Mouse (Mus musculus) mouse embryonic stem cell (cell line): ENCODE results near the gene Ntm.

Experiments used
- in situ Hi-C, 2 experiments: fragments of 300-500 bp; cut with MboI; formaldehyde crosslinking; loops; 1 replicate in 1 of 2; 3 replicates in 1 of 2; pipeline ENCODE4 v1.14.3; 2019 to 2020; ENCODE audit warnings: low sequenced_read_pairs in 2 of 2, low pct_unique_long_range_greater_than_20kb in 1 of 2, mixed read lengths in 1 of 2; ENCODE audit not compliant: unreplicated experiment in 1 of 2

Gene Ntm

DNA sequence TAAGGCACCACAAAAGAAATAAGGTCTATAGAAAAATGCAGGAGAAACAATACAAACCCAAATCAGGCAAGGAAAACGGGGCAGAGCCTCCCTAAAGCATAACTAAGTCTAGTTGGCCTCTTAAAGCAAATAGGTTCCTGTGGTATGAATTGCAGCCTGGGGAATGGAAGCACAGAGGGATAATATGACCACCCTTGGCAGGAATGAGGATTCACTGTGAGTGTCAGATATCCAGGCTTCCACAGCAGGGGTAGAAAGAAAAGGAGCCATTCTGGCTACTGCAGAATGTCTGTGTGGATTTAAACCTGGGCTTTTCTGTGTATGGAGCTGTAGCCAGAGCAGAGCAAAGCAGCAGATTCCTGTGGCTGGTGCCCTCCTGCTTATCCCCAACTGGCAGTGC lies 241.5 kb downstream of the Ntm start:
- in situ Hi-C loops, result no loop called here

DNA sequence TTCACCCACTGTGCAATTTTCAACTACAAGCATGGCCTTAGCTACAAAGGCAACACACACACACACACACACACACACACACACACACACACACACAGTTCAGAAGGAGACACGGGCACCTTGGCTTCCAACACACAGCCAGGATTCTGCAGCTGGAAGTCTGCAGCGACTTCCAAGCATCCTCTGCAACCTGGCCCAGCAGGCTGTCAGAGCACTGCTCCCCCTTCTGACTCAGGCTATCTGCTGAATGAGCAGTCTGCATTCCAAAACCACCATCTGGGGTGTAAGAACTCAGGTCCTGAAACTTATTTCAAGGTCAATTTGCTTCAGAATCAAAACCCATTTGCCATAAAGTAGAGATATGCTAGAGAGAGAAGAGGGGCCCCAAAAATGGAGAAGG lies 246.1 kb downstream of the Ntm start:
- in situ Hi-C loops, result no loop called here

DNA sequence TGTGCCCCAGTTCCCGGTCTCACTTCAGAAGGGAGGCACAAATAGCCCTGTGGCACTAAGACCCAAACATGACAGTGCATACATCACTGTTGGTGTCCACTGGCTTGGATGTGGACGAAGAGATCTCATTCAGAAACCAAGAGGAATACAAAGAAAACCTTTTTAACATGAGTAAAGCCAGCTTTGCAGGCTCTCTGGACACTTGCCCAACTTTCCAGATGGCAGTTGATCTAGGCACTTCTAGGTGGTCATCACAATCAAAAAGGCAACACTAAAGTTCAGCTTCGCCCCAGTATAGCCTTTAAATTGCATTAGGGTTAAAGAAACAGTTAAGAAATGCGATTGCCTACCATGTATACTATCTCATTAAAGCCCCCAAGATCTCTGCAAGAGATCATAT lies 264.7 kb downstream of the Ntm start:
- in situ Hi-C loops, result no loop called here

DNA sequence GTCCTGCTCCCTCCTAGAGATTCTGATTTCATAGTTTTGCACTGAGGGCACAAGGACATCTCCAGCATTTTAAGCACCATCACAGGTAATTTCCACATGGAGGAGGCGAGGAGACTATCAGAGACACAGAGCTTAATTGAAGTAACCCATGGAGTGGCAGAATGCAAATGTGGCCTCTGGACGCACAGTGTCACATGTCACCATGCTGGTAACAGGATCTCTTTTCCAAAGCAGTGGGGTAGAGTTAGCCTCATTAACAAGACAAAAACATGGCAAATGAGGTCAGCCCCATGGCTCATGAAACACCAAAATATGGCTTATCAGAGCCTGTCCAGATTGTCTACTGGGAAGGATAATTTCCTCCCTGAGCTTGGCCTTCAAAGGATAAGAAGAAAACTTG lies 268.8 kb downstream of the Ntm start:
- in situ Hi-C loops, result no loop called here

- in situ Hi-C loops, result no loop called here
Observed at GRCm38 (mm10) chr9:29691186-29691855, 271.6 kb downstream of the Ntm start.

- in situ Hi-C loops, result no loop called here
Observed at GRCm38 (mm10) chr9:29682224-29682623, 280.7 kb downstream of the Ntm start.

DNA sequence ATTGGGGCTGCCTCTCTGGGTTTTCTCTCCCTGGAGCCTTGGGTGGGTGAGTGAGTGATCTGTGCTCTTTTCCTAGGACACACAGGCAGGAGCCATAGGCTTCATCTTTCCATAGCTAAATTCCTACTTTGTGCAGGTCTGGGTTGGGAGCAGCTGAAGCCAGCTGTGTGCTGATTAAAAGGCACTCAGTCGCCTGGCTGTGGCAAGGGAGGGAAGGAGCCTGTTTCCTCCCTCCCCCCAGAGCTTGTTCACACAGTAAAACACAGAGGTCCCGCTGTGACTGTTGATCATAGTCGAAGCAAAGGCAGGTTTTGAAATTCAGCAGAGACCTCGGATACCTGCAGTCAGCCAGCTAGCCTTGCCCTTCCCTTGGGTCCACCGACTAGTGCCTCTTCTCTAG lies 282.3 kb downstream of the Ntm start:
- in situ Hi-C loops, result no loop called here

- in situ Hi-C loops, result loop anchor here in 1 of 2 experiments (25.0 kb wide), 1 partner anchor 1412 kb away; no protein-coding TSS in a partner anchor
Observed at GRCm38 (mm10) chr9:29673911-29674310, 289.0 kb downstream of the Ntm start.

DNA sequence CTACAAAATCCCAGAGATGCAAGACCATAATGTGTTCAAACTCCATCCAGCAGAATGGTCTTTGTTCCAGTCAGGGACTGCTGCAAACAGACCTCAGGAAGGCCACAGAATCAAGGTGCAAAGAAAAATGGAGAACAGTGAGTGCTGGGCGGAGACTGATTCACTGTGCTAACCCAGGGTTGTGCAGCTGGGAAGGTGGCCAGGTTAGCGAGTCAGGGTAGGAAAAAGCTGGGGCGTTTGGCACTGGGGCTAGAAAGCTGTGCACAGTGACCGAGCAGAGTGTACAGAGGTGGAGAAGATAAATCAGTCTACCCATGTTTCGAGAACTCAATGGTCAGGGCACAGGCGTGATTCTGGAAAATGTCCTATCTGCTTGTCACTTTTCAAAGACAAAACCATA lies 291.1 kb downstream of the Ntm start:
- in situ Hi-C loops, result loop anchor here in 1 of 2 experiments (25.0 kb wide), 1 partner anchor 1410 kb away; no protein-coding TSS in a partner anchor

DNA sequence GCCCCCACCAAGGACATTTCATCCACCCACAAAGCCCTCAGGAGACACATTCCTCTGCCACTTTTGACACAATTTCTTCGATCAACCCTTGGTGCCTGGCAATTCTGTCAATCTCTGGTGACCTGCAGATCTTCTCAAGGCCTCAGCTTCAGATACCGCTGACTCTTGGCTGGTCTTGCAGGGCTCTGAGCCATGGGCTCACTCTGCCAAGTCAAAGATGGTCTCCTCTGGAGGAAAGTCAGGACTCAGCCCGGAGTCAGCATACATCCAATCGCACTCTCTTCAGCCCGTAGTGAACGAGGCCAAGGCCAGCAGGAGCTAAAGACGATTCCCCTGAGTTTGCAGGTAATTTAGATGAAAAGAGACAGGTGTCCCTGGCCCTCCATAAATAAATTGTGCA lies 299.7 kb downstream of the Ntm start:
- in situ Hi-C loops, result loop anchor here (10.0 to 25.0 kb wide), 3 partner anchors 652 to 1401 kb away; partner anchors contain the start of gene Snx19 (in 1 of the 2)

DNA sequence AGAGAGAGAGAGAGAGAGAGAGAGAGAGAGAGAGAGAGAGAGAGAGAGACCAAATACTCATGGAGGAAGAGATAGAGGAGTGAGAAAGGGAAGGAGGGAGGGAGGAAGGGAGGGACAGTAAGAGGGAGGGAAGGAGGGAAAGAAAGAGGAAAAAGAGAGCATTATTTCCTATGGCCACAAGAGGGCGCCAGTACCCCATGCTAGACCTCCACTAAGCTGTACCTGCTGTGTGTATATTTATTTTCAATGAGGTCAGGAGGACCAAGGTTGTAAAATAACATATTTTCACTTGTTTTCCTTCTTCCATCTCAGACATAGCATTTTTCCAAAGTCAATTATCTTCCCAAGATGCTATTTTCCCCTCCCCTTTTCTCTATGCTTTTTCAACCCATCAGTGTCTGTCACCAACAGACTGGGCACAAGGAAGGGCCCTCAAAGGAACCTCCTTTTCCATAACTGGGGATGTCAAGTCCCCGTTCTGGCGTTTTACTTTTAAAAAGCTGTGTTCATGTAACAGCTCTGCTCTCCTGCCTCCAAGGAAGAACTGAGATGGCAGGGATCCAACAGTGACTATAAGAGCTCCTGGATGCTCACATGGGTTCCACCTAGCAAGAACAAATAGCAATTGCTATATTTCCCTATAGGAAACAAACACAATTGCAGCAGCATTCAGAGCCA lies 301.3 kb downstream of the Ntm start:
- in situ Hi-C loops, result loop anchor here (10.0 to 25.0 kb wide), 3 partner anchors 653 to 1399 kb away; partner anchors contain the start of gene Snx19 (in 1 of the 2)

- in situ Hi-C loops, result loop anchor here (10.0 to 25.0 kb wide), 3 partner anchors 655 to 1398 kb away; partner anchors contain the start of gene Snx19 (in 1 of the 2)
Observed at GRCm38 (mm10) chr9:29660059-29660613, 302.8 kb downstream of the Ntm start.

GRCm38 (mm10) chr9:29657761-29658465 lies 305.0 kb downstream of the Ntm start:
- in situ Hi-C loops, result loop anchor here in 1 of 2 experiments (25.0 kb wide), 1 partner anchor 1396 kb away; no protein-coding TSS in a partner anchor

DNA sequence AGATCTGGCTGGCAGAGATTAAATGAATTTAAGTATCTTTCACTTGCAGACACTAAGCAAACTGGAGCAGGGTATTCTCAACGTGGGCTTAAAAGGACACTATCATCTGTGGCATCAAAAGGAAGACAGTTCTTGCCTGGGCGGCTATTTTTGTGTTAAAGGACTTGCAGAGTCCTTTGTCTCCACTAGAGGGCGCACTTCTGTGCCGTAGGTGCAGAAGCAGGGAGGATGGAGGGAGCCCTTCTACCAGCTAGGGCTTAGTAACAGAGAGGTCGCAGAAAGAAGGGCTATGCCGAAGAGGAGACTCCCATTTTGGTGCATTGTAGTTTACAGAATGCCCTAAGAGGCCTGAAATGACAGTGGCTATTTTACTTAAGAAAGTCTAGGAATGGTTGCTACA lies 308.1 kb downstream of the Ntm start:
- in situ Hi-C loops, result loop anchor here in 1 of 2 experiments (25.0 kb wide), 1 partner anchor 1393 kb away; no protein-coding TSS in a partner anchor

GRCm38 (mm10) chr9:29653678-29654235 lies 309.2 kb downstream of the Ntm start:
- in situ Hi-C loops, result loop anchor here in 1 of 2 experiments (25.0 kb wide), 1 partner anchor 1391 kb away; no protein-coding TSS in a partner anchor

GRCm38 (mm10) chr9:29652854-29653253 lies 310.1 kb downstream of the Ntm start:
- in situ Hi-C loops, result loop anchor here in 1 of 2 experiments (25.0 kb wide), 1 partner anchor 1391 kb away; no protein-coding TSS in a partner anchor

GRCm38 (mm10) chr9:29651856-29652255 lies 311.1 kb downstream of the Ntm start:
- in situ Hi-C loops, result loop anchor here in 1 of 2 experiments (25.0 kb wide), 1 partner anchor 1390 kb away; no protein-coding TSS in a partner anchor

DNA sequence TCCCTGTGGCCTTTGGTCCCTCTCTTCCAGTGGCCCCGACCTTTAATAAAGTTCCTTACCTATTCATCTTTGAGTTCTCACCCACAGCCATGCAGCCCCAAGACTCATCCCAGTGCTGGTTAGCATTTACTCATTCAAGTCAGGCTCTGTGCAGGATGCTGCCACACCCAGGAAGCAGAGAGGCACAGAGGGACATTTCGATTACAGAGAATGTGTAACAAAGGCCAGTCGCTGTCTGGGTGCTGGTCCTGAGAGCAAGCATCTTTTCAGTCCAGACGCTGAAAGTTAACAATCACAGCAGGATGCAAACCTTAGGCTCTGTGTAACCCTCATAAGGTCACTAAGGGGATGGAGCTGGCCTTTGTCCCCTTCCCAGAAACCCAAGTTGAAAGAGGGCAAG lies 311.7 kb downstream of the Ntm start:
- in situ Hi-C loops, result loop anchor here in 1 of 2 experiments (25.0 kb wide), 1 partner anchor 1389 kb away; no protein-coding TSS in a partner anchor
